ENCODE assay signal across 11 mouse cellular contexts in genomic region chr7:113201584-113201983, GRCm38 (mm10). TPM values are rescaled to one million over a fixed set of nuclear protein-coding genes. Genes with fewer than 3 reads are reported as not detected.
DNase-seq lines count a peak whose midpoint lies in the region; ATAC-seq lines count a peak whose summit lies in the region.
"Had no signal": no experiment of that assay in that cellular context is flagged by ENCODE, and none has a peak within 500 bp of the region (broad histone marks: within the 10 kb centered on the region; RNA-seq: fewer than 3 reads in every experiment).

No protein-coding gene starts in this region.

- intact Hi-C loops in gastrocnemius, postnatal 36 days (cut with DNase I): loop anchor here (5.0 kb wide), 2 partner anchors 51 to 66 kb away; no protein-coding TSS in a partner anchor

- ATAC-seq in cerebellum, adult (ENCODE audit: insufficient number of reproducible peaks, low FRiP score, low TSS enrichment): no peak

- DNase-seq in cerebellum, postnatal 10 days: peak; percentile 52 to 65
- DNase-seq in kidney, adult 11 months: peak; percentile 57
- DNase-seq in kidney, postnatal 4 days: no peak
- peak; percentile 24 for DNase-seq in MN1 (ENCODE audit: low spot score)
- peak; percentile 30 to 41 for DNase-seq in gastrocnemius, postnatal 36 days
- DNase-seq in urinary bladder, postnatal 10 days (ENCODE audit: low spot score): no peak
- no peak for DNase-seq in left cerebral cortex, adult 8-10 months (ENCODE audit: low spot score in 2 of 2)
- DNase-seq: cerebellum, adult 9-11 months; left cerebral cortex, postnatal 4 days; thymus, postnatal 25 days had no signal

RNA-seq across cellular contexts. Expression of gene Arntl, which starts 5.7 kb away (rescaled TPM):
- 10 to 100 TPM; 10.6 to 12.1 TPM for total RNA-seq in gastrocnemius, postnatal 36 days (2021)
- total RNA-seq in left cerebral cortex, adult 8-10 months (2022): 10 to 100 TPM; 29.6 to 37.8 (median 30.6) TPM

Comparison
In these comparisons a context has a peak if more than half of its experiments do, and no peak if none do; other contexts are left out.
1. DNase-seq: peak in cerebellum, postnatal 10 days (2 of 2), kidney, adult 11 months (single experiment), MN1 (single experiment) and gastrocnemius, postnatal 36 days (2 of 2); none in kidney, postnatal 4 days (0 of 2), urinary bladder, postnatal 10 days (single experiment) and left cerebral cortex, adult 8-10 months (0 of 2).